Comparison of ENCODE assay signal across 9 mouse cellular contexts in the genomic region with DNA sequence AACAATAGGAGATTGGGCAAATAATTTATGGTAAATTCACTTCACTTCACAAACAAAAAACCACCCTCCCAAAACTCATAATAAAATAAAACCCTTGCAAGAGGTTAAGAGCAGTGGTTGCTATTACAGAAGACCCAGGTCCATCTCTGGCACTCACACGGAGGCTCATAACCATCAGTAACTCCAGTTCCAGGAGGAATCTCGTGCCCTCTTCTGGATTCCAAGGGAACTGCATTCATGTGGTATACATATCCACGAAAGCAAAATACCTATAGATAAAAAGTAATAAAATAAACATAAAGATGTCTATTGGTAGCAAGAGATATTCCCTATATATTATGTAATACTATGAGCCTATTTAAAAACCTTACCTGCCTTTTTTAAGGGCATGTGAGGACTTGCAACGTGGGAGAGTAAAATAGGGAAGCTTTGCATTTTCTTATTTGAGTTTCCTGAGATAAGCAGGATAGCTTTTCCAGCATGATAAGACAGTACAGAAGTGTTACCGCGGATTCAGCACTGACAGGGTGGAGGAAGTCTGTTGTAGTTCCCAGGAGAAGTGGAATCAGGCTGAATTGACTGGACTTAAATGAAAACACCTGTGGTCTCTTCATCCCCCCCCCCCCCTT. TPM values are rescaled to one million over a fixed set of nuclear protein-coding genes. Genes with fewer than 3 reads are reported as not detected.
DNase-seq lines count a peak whose midpoint lies in the region; ATAC-seq and TF ChIP-seq lines count a peak whose summit lies in the region.
"Had no signal": no experiment of that assay in that cellular context is flagged by ENCODE, and none has a peak within 500 bp of the region (broad histone marks: within the 10 kb centered on the region; RNA-seq: fewer than 3 reads in every experiment).

No protein-coding gene starts in this region.

- 0 out of 2 replicates have a peak, but pooled peaks cover 3% of the 10 kb centered on the region for H3K4me1 ChIP-seq in liver, postnatal 0 days (ENCODE audit: insufficient read depth)
- H3K4me1 ChIP-seq in forebrain, postnatal 0 days (ENCODE audit: insufficient read depth) = no peaks in the 10 kb centered on the region

- WGBS in liver, postnatal 0 days (ENCODE audit: insufficient replicate concordance) = 37% methylated on average over 6 of the region's 6 CpGs
- 72% methylated on average over 6 of the region's 6 CpGs for WGBS in forebrain, postnatal 0 days

- peak; percentile 9 for DNase-seq in gastrocnemius, adult 18-20 months (ENCODE audit: low spot score)
- DNase-seq in gastrocnemius, postnatal 25 days = no peak
- no peak for DNase-seq in liver, postnatal 0 days
- no peak for DNase-seq in liver
- DNase-seq in Patski (ENCODE audit: low read depth, low spot score) = no peak
- peak; percentile 24 for DNase-seq in lung, postnatal 25 days (ENCODE audit: low spot score)
- DNase-seq in adrenal gland, adult 18-20 months (ENCODE audit: low spot score in 2 of 2) = no peak
- no peak for DNase-seq in forebrain, postnatal 0 days

- H3K27me3 ChIP-seq in liver, postnatal 0 days (ENCODE audit: insufficient read depth, low read length) = no peaks in the 10 kb centered on the region
- H3K27me3 ChIP-seq in Patski = peaks cover 3% of the 10 kb centered on the region
- H3K27me3 ChIP-seq in forebrain, postnatal 0 days (ENCODE audit: insufficient read depth, low read length) = no peaks in the 10 kb centered on the region

- H3K9ac ChIP-seq in liver, postnatal 0 days (replicated peaks) = no peak overlapping the region
- no peak overlapping the region for H3K9ac ChIP-seq in forebrain, postnatal 0 days

- POLR2A ChIA-PET in Patski (lab: Charles Lee) = no interaction called here

- no peak overlapping the region for H3K4me2 ChIP-seq in liver, postnatal 0 days (ENCODE audit: low read depth, low read length)
- no peak overlapping the region for H3K4me2 ChIP-seq in forebrain, postnatal 0 days (ENCODE audit: low read depth)

- no peak overlapping the region for H3K4me3 ChIP-seq in liver, postnatal 0 days (ENCODE audit: low read depth, low read length)
- H3K4me3 ChIP-seq in forebrain, postnatal 0 days (ENCODE audit: low read depth, low read length) = no peak overlapping the region

- no peaks in the 10 kb centered on the region for H3K9me3 ChIP-seq in liver, postnatal 0 days (ENCODE audit: low read length)
- H3K9me3 ChIP-seq in forebrain, postnatal 0 days (ENCODE audit: low read length) = no peaks in the 10 kb centered on the region

- H3K27ac ChIP-seq in liver, postnatal 0 days (ENCODE audit: low read depth) = no peak overlapping the region
- H3K27ac ChIP-seq in forebrain, postnatal 0 days (ENCODE audit: low read depth, low read length) = no peak overlapping the region

- no peak for ATAC-seq in liver, postnatal 0 days
- no peak for ATAC-seq in Patski
- ATAC-seq in forebrain, postnatal 0 days = no peak
- ATAC-seq: hindbrain, embryonic 16.5 days had no signal

- TF ChIP-seq CTCF in liver, postnatal 0 days (IDR thresholded peaks at IDR 0.05; ENCODE audit: low read depth) = peak; percentile 47
- peak; percentile 48 for TF ChIP-seq CTCF in Patski (IDR thresholded peaks at IDR 0.05)
- no peak; the same call in 1 of the 2 replicates for TF ChIP-seq CTCF in forebrain, postnatal 0 days (IDR thresholded peaks at IDR 0.05; ENCODE audit: low read depth)

- no peak for TF ChIP-seq EP300 in liver, postnatal 0 days (IDR thresholded peaks at IDR 0.05; ENCODE audit: low read depth)

- in situ Hi-C loops in Patski (cut with MboI; ENCODE audit: low pct_unique_long_range_greater_than_20kb) = no loop called here

- CTCF ChIA-PET in Patski (lab: Charles Lee) = no interaction called here

- H3K36me3 ChIP-seq in liver, postnatal 0 days (replicated peaks; ENCODE audit: insufficient read depth, low read length) = no peaks in the 10 kb centered on the region
- H3K36me3 ChIP-seq in forebrain, postnatal 0 days (ENCODE audit: insufficient read depth) = no peaks in the 10 kb centered on the region

RNA-seq across cellular contexts. Expression of a gene that starts 49.2 kb away (rescaled TPM):
- total RNA-seq in gastrocnemius, adult 18-20 months (2021) = 10 to 100 TPM; 30.1 to 36.7 TPM
- 10 to 100 TPM; 24.5 to 26.8 TPM for total RNA-seq in gastrocnemius, postnatal 25 days (2021)
- polyA plus RNA-seq in liver, postnatal 0 days (2015; fragmentation: Nextera tagmentation; extraction: Ambion mirVana) = 6.3 and 7.1 TPM in 2 replicates
- polyA plus RNA-seq in Patski (2021) = 64.4 TPM
- total RNA-seq in adrenal gland, adult 18-20 months (2021) = 10 to 100 TPM; 70.1 to 70.8 TPM
- total RNA-seq in forebrain, postnatal 0 days (2014; rRNA removed) = 56.0 and 58.5 TPM in 2 replicates
- polyA plus RNA-seq in forebrain, postnatal 0 days (2015; fragmentation: Nextera tagmentation; extraction: Ambion mirVana) = 14.6 TPM in 2 replicates

Comparison
In these comparisons a context has a peak if more than half of its experiments do, and no peak if none do; other contexts are left out.
1. DNase-seq: peak in gastrocnemius, adult 18-20 months (single experiment) and lung, postnatal 25 days (single experiment); none in gastrocnemius, postnatal 25 days (single experiment), liver, postnatal 0 days (single experiment), liver (single experiment), Patski (single experiment), adrenal gland, adult 18-20 months (0 of 2) and forebrain, postnatal 0 days (single experiment).